In the genomic region with DNA sequence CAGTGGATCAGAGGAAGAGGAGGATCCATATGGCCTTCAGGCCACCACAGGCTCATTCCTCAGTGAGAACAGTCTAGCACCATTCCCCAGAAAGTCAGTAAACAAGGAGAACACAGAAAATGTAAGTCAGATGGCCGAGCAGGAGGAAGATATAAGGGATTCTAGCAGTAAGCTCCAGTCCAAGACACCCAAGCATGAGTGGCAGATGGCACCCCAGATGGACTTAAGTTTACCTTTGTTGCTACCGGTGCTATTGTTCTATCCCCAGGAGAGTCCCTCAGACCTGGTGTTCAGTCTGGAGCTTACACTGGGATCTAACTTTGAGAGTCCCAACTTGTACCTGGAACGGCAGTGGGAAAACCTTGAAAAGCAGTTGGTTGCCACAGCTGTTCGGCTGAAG, we compare ENCODE assay signal across 25 mouse cellular contexts. TPM values are rescaled to one million over a fixed set of nuclear protein-coding genes. Genes with fewer than 3 reads are reported as not detected.
DNase-seq lines count a peak whose midpoint lies in the region; ATAC-seq and TF ChIP-seq lines count a peak whose summit lies in the region.
"Had no signal": no experiment of that assay in that cellular context is flagged by ENCODE, and none has a peak within 500 bp of the region (broad histone marks: within the 10 kb centered on the region; RNA-seq: fewer than 3 reads in every experiment).

No protein-coding gene starts in this region.

- ATAC-seq in cerebellum, adult (ENCODE audit: insufficient number of reproducible peaks, low FRiP score, low TSS enrichment): no peak; the same call in 1 of the 2 replicates
- ATAC-seq in heart, embryonic 12.5 days (ENCODE audit: insufficient number of reproducible peaks, low FRiP score): no peak
- ATAC-seq in activated CD4-positive, CD25-positive, alpha-beta regulatory T cell, adult 4 months: no peak
- ATAC-seq: forebrain, embryonic 14.5 days; forebrain, postnatal 0 days; hindbrain, embryonic 16.5 days; intestine, embryonic 15.5 days had no signal

- H3K36me3 ChIP-seq in heart, embryonic 12.5 days: no peaks in the 10 kb centered on the region
- H3K36me3 ChIP-seq: embryonic facial prominence, embryonic 12.5 days; embryonic facial prominence, embryonic 15.5 days; heart, embryonic 15.5 days; hindbrain, embryonic 10.5 days; hindbrain, embryonic 13.5 days; intestine, embryonic 15.5 days had no signal

- no peak overlapping the region for H3K4me2 ChIP-seq in heart, embryonic 12.5 days
- H3K4me2 ChIP-seq: embryonic facial prominence, embryonic 12.5 days; embryonic facial prominence, embryonic 15.5 days; heart, embryonic 11.5 days; heart, embryonic 15.5 days; hindbrain, embryonic 13.5 days; intestine, embryonic 15.5 days had no signal

- no peaks in the 10 kb centered on the region for H3K9me3 ChIP-seq in heart, embryonic 12.5 days (replicated peaks)
- H3K9me3 ChIP-seq: embryonic facial prominence, embryonic 12.5 days; embryonic facial prominence, embryonic 15.5 days; heart, embryonic 15.5 days; hindbrain, embryonic 10.5 days; hindbrain, embryonic 13.5 days; intestine, embryonic 15.5 days had no signal

- no peak overlapping the region for H3K4me3 ChIP-seq in cerebellum, adult 2 months (replicated peaks; ENCODE audit: insufficient read depth, low read depth, low read length)
- no peak overlapping the region for H3K4me3 ChIP-seq in heart, embryonic 12.5 days
- H3K4me3 ChIP-seq: embryonic facial prominence, embryonic 12.5 days; embryonic facial prominence, embryonic 15.5 days; heart, embryonic 15.5 days; hindbrain, embryonic 10.5 days; hindbrain, embryonic 13.5 days; intestine, embryonic 15.5 days had no signal

- no peak for TF ChIP-seq CTCF in cerebellum, adult 2 months (IDR thresholded peaks at IDR 0.05; ENCODE audit: borderline replicate concordance, insufficient read depth, low read depth, low read length)

- 50% methylated on average over 4 of the region's 4 CpGs for WGBS in cerebellum, adult 2 months
- WGBS in heart, embryonic 12.5 days: 73% methylated on average over 4 of the region's 4 CpGs

- peak; percentile 28 for DNase-seq in cerebellum, adult 11 months
- no peak for DNase-seq in cerebellum, postnatal 10 days
- DNase-seq in cerebellum, adult 2 months: peak in 1 of 2 experiments; percentile 51
- peak; percentile 76 for DNase-seq in heart, adult 11 months
- DNase-seq: adrenal gland, postnatal 10 days; adrenal gland, postnatal 36 days; forebrain, postnatal 0 days; gastrocnemius, postnatal 10 days; gastrocnemius, postnatal 36 days; heart, postnatal 10 days; heart, postnatal 36 days; kidney, adult 11 months; kidney, adult 9 months had no signal

- peak overlapping the region; percentile 30 for H3K27ac ChIP-seq in cerebellum, adult 2 months (ENCODE audit: insufficient read depth, low read length)
- no peak overlapping the region for H3K27ac ChIP-seq in heart, embryonic 12.5 days (ENCODE audit: poor library complexity, severe bottlenecking)
- H3K27ac ChIP-seq: embryonic facial prominence, embryonic 12.5 days; embryonic facial prominence, embryonic 15.5 days; heart, embryonic 15.5 days; hindbrain, embryonic 10.5 days; hindbrain, embryonic 13.5 days; intestine, embryonic 15.5 days had no signal

- no peak overlapping the region for H3K9ac ChIP-seq in heart, embryonic 12.5 days
- H3K9ac ChIP-seq: embryonic facial prominence, embryonic 12.5 days; embryonic facial prominence, embryonic 15.5 days; forebrain, postnatal 0 days; heart, embryonic 15.5 days; hindbrain, embryonic 13.5 days; intestine, embryonic 15.5 days had no signal

- no peak for TF ChIP-seq POLR2A in cerebellum, adult 2 months (IDR thresholded peaks at IDR 0.05; ENCODE audit: borderline replicate concordance, insufficient read depth, low read length)

- peaks cover 10% of the 10 kb centered on the region for H3K4me1 ChIP-seq in cerebellum, adult 2 months (ENCODE audit: control insufficient read depth, insufficient read depth, low read length)
- H3K4me1 ChIP-seq in heart, embryonic 12.5 days (replicated peaks): no peaks in the 10 kb centered on the region
- H3K4me1 ChIP-seq: embryonic facial prominence, embryonic 12.5 days; embryonic facial prominence, embryonic 15.5 days; heart, embryonic 15.5 days; hindbrain, embryonic 10.5 days; hindbrain, embryonic 13.5 days; intestine, embryonic 15.5 days had no signal

- no peaks in the 10 kb centered on the region for H3K27me3 ChIP-seq in cerebellum, adult 2 months (ENCODE audit: control insufficient read depth, insufficient read depth, low read length)
- peaks cover 4% of the 10 kb centered on the region; the same call in 1 of the 2 replicates for H3K27me3 ChIP-seq in heart, embryonic 12.5 days (replicated peaks)
- H3K27me3 ChIP-seq: embryonic facial prominence, embryonic 12.5 days; embryonic facial prominence, embryonic 15.5 days; heart, embryonic 15.5 days; hindbrain, embryonic 13.5 days; intestine, embryonic 15.5 days had no signal

RNA-seq across cellular contexts. Expression of a gene that starts 32.6 kb away (rescaled TPM):
- polyA plus RNA-seq in cerebellum, adult 2 months (2012; rRNA removed): 182 and 190 TPM in 2 replicates
- polyA plus RNA-seq in heart, embryonic 12.5 days (2016; fragmentation: Nextera tagmentation; extraction: Ambion mirVana): 384 and 391 TPM in 2 replicates
- polyA plus RNA-seq in activated CD4-positive, CD25-positive, alpha-beta regulatory T cell, adult 4 months (2017; shearing (Covaris generic)): 100 to 1,000 TPM; 131 to 173 TPM

RNA-seq across cellular contexts. Expression of a gene that starts 33.4 kb away (rescaled TPM):
- polyA plus RNA-seq in cerebellum, adult 2 months (2012; rRNA removed): 16.2 and 16.4 TPM in 2 replicates
- polyA plus RNA-seq in heart, embryonic 12.5 days (2016; fragmentation: Nextera tagmentation; extraction: Ambion mirVana): 29.1 and 30.9 TPM in 2 replicates
- 10 to 100 TPM; 15.3 to 15.8 TPM for polyA plus RNA-seq in activated CD4-positive, CD25-positive, alpha-beta regulatory T cell, adult 4 months (2017; shearing (Covaris generic))

RNA-seq across cellular contexts. Expression of a gene that starts 40.3 kb away (rescaled TPM):
- polyA plus RNA-seq in cerebellum, adult 2 months (2012; rRNA removed): 177 and 182 TPM in 2 replicates
- polyA plus RNA-seq in heart, embryonic 12.5 days (2016; fragmentation: Nextera tagmentation; extraction: Ambion mirVana): 142 and 160 TPM in 2 replicates
- 10 to 100 TPM; 11.5 to 16.1 TPM for polyA plus RNA-seq in activated CD4-positive, CD25-positive, alpha-beta regulatory T cell, adult 4 months (2017; shearing (Covaris generic))

RNA-seq across cellular contexts. Expression of a gene that starts 48.2 kb away (rescaled TPM):
- polyA plus RNA-seq in cerebellum, adult 2 months (2012; rRNA removed): 92.1 and 115 TPM in 2 replicates
- polyA plus RNA-seq in heart, embryonic 12.5 days (2016; fragmentation: Nextera tagmentation; extraction: Ambion mirVana): 87.7 and 97.8 TPM in 2 replicates
- polyA plus RNA-seq in activated CD4-positive, CD25-positive, alpha-beta regulatory T cell, adult 4 months (2017; shearing (Covaris generic)): 100 to 1,000 TPM in 1 of 2 experiments, 10 to 100 TPM in 1; 86.2 to 106 TPM

RNA-seq across cellular contexts. Expression of a gene that starts 53.2 kb away (rescaled TPM):
- polyA plus RNA-seq in cerebellum, adult 2 months (2012; rRNA removed): 5.1 TPM in 2 replicates
- 0.41 and 0.52 TPM in 2 replicates for polyA plus RNA-seq in heart, embryonic 12.5 days (2016; fragmentation: Nextera tagmentation; extraction: Ambion mirVana)
- 1 to 10 TPM in 1 of 2 experiments, under 1 TPM in 1; 0.98 to 1.1 TPM for polyA plus RNA-seq in activated CD4-positive, CD25-positive, alpha-beta regulatory T cell, adult 4 months (2017; shearing (Covaris generic))

Comparison
In these comparisons a context has a peak if more than half of its experiments do, and no peak if none do; other contexts are left out.
1. DNase-seq: peak in cerebellum, adult 11 months (single experiment) and heart, adult 11 months (single experiment); none in cerebellum, postnatal 10 days (0 of 2).